Mouse (Mus musculus) heart, adult 18-20 months (tissue): ENCODE data around the gene Gm16368. TPM values are rescaled to one million over a fixed set of nuclear protein-coding genes. Genes with fewer than 3 reads are reported as not detected.
"Not testable (repeated sequence)": the region's sequence is repeated elsewhere in the genome, so short reads cannot be mapped to it uniquely, and the experiment has no call there.

ENCODE experiments used
- DNase-seq, 2 experiments: peaks; one replicate each; pipeline ENCODE4 v3.0.0; 2021 to 2022; ENCODE audit warnings: mixed read lengths in 1 of 2
- long read RNA-seq, 2 experiments: library from polyadenylated mRNA; stranded (forward); transcript quantifications; one replicate each; pipeline ENCODE4 v2.0.0; 2021
- total RNA-seq, 2 experiments: library from RNA; stranded (reverse); gene quantifications; 2 replicates each; pipeline ENCODE4 v1.2.3; 2021

Gene Gm16368
- not detected for total RNA-seq
- long read RNA-seq, experiment 1, result 0 reads
- long read RNA-seq, experiment 2, result 0 reads

GRCm38 (mm10) chr12:88083397-88083796 is at the start of gene Gm16368:
TSS of gene Gm16368 (plus strand) at chr12:88083697.
- DNase-seq, result not testable (repeated sequence)

- DNase-seq, result not testable (repeated sequence)
Measured at GRCm38 (mm10) chr12:88039062-88039461, 44.4 kb upstream of the Gm16368 start.

GRCm38 (mm10) chr12:88039703-88040102 is 43.8 kb upstream of the Gm16368 start:
- DNase-seq, result not testable (repeated sequence)

GRCm38 (mm10) chr12:88045226-88045625 is 38.3 kb upstream of the Gm16368 start:
- DNase-seq, result not testable (repeated sequence)

Other genes with a start within 250 kb of the Gm16368 start
- not detected for gene Gm2001, start 241.4 kb upstream of the Gm16368 start, total RNA-seq
- gene Gm2016, start 209.6 kb upstream of the Gm16368 start, total RNA-seq, result not detected
- not detected for gene Gm2022, start 188.3 kb upstream of the Gm16368 start, total RNA-seq
- not detected for gene Gm2035, start 163.8 kb upstream of the Gm16368 start, total RNA-seq
- not detected for gene Gm2042, start 129.6 kb upstream of the Gm16368 start, total RNA-seq
- not detected for gene Gm2075, start 71.8 kb upstream of the Gm16368 start, total RNA-seq
- gene Gm6803, start 64.9 kb upstream of the Gm16368 start, total RNA-seq, result not detected
- gene Gm2056, start 56.7 kb upstream of the Gm16368 start, total RNA-seq, result not detected
- gene Gm10436, start 98.4 kb downstream of the Gm16368 start, total RNA-seq, result not detected
- gene Gm8332, start 166.4 kb downstream of the Gm16368 start, total RNA-seq, result not detected
- gene Gm5662, start 190.8 kb downstream of the Gm16368 start, total RNA-seq, result not detected
- gene Gm5039, start 240.3 kb downstream of the Gm16368 start, total RNA-seq, result not detected